Mouse (Mus musculus) hindbrain, embryonic 12.5 days (tissue): ENCODE results near the gene Srgap3. TPM values are rescaled to one million over a fixed set of nuclear protein-coding genes. Genes with fewer than 3 reads are reported as not detected.

Experiments
- ATAC-seq: fragments of 200-750 bp; cut with Nextera tagmentation; 2 replicates; pipeline ENCODE4 v1.8.0; 2017; ENCODE audit warnings: moderate TSS enrichment; ENCODE audit not compliant: low FRiP score
- H3K27ac ChIP-seq: fragments of 300-500 bp; sonication (generic); 2 replicates; pipeline ENCODE4 v1.5.1; 2016; ENCODE audit warnings: mild to moderate bottlenecking
- H3K27me3 ChIP-seq: fragments of 300-500 bp; sonication (generic); 2 replicates; pipeline ENCODE4 v1.6.1; 2016; ENCODE audit warnings: mild to moderate bottlenecking
- H3K36me3 ChIP-seq: fragments of 300-500 bp; sonication (generic); 2 replicates; pipeline ENCODE4 v1.6.1; 2016; ENCODE audit warnings: mild to moderate bottlenecking
- H3K4me1 ChIP-seq: fragments of 300-500 bp; sonication (generic); 2 replicates; pipeline ENCODE4 v1.6.1; 2016
- H3K4me2 ChIP-seq: fragments of 300-500 bp; sonication (generic); replicated peaks from 2 replicates; pipeline ENCODE4 v1.6.1; 2016; ENCODE audit warnings: mild to moderate bottlenecking
- H3K4me3 ChIP-seq: fragments of 300-500 bp; sonication (generic); 2 replicates; pipeline ENCODE4 v1.5.1; 2016; ENCODE audit warnings: mild to moderate bottlenecking
- H3K9ac ChIP-seq: fragments of 300-500 bp; sonication (generic); 2 replicates; pipeline ENCODE4 v1.6.1; 2016; ENCODE audit warnings: mild to moderate bottlenecking, moderate library complexity
- H3K9me3 ChIP-seq: fragments of 300-500 bp; sonication (generic); replicated peaks from 2 replicates; pipeline ENCODE4 v1.6.1; 2016; ENCODE audit warnings: mild to moderate bottlenecking
- WGBS: fragments of 180-500 bp; shearing (Covaris S2); methylation state at CpG from one replicate; pipeline ENCODE4 v1.1.7; 2016; 5-methylcytosine and 5-hydroxymethylcytosine counted together
- polyA plus RNA-seq: library from polyadenylated mRNA; unstranded; fragments of >200 nt; fragmentation: Nextera tagmentation; extraction: Ambion mirVana; gene quantifications from 2 replicates; pipeline ENCODE4 v1.2.1, GENCODE M21; 2016

Srgap3 gene
- polyA plus RNA-seq, 1 experiment from 2014 or later = 44.8 TPM

DNA sequence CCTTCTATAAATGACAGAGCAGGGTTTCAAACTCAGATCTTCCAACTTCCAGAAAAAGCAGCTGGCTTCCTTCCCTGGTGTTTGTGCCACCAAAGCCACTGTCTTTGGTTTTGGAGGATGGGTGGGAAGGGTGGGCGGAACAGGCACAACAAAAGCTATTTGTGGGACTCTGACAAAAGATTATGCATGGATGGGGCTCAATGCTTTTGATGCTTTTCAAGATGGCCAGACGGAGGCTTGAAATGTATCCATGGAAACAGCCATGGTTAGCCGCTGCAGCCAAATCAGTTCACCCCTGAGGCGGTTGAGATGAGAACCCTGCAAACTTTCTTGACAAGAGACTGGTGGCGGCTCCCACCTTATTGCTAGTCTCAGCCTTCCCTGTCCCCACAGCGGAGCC is 46.8 kb downstream of the Srgap3 start:
- peaks cover 83% of the 10 kb centered on the region for H3K4me1 ChIP-seq
- H3K4me2 ChIP-seq = peak overlapping the region; percentile 29; the same call in 1 of the 2 replicates
- H3K9me3 ChIP-seq = no peaks in the 10 kb centered on the region
- no peaks in the 10 kb centered on the region for H3K27me3 ChIP-seq
- peak overlapping the region; percentile 95 for H3K27ac ChIP-seq
- H3K36me3 ChIP-seq = no peaks in the 10 kb centered on the region
- ATAC-seq = peak; percentile 51
- H3K9ac ChIP-seq = no peak overlapping the region
- WGBS = 28% methylated on average over 6 of the region's 6 CpGs
- no peak overlapping the region for H3K4me3 ChIP-seq

- Histone ChIP-seq H3K4me1 (peaks cover 87% of the 10 kb centered on the region), H3K9ac (no peak overlapping the region; the same call in 1 of the 2 replicates), H3K4me2 (peak overlapping the region; percentile 29), H3K36me3 (no peaks in the 10 kb centered on the region), H3K4me3 (0 out of 2 replicates have a peak overlapping the region, but pooled peaks have one; percentile 2), H3K27ac (peak overlapping the region; percentile 95), H3K27me3 (no peaks in the 10 kb centered on the region), H3K9me3 (no peaks in the 10 kb centered on the region)
- 24% methylated on average over 1 of the region's 1 CpGs for WGBS
- no peak for ATAC-seq
Observed at GRCm38 (mm10) chr6:112899711-112900110, 47.4 kb downstream of the Srgap3 start.

DNA sequence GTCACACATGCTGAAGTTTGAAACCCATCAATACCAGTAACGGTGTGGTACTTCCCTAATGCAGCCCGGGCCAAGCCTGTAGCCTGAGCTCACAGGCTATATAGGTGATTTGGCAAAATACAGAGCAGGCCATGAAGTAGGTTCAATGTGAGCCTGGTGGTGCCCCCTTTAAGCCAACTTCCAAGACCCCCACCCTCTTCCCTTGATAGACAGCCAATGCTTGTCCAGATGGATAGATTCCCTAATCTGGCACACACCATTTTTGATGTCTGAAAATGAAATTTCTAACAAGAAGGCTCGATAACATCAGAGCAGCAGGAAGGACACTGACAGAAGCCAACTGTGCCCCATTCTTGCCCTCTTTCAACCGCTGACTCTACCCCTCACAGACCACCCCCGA is 47.8 kb downstream of the Srgap3 start:
- no peak overlapping the region; the same call in 1 of the 2 replicates for H3K9ac ChIP-seq
- ATAC-seq = no peak
- no peaks in the 10 kb centered on the region for H3K9me3 ChIP-seq
- 0 out of 2 replicates have a peak overlapping the region, but pooled peaks have one; percentile 2 for H3K4me3 ChIP-seq
- H3K4me1 ChIP-seq = peaks cover 86% of the 10 kb centered on the region
- 56% methylated on average over 5 of the region's 5 CpGs for WGBS
- H3K36me3 ChIP-seq = no peaks in the 10 kb centered on the region
- peak overlapping the region; percentile 95 for H3K27ac ChIP-seq
- H3K27me3 ChIP-seq = no peaks in the 10 kb centered on the region
- H3K4me2 ChIP-seq = peak overlapping the region; percentile 29

DNA sequence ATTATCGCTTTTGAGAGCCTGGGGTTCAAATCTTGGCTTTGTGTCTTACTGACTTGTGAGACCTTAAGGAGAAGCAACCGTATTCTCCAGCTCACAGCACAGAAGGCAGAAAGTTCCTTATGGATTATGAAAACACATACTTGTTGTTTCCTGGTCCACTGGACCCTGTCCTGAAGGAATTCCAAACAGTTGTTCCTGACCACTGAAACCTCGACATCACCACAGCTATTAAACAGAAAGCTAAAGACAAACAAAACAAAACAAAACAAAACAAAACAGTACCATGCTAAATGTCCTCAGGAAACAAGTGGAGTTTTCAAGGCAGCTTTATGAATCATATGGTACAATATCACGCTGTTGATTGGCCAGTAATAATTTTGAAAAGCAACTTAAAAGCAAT is 48.6 kb downstream of the Srgap3 start:
- H3K27ac ChIP-seq = 0 out of 2 replicates have a peak overlapping the region, but pooled peaks have one; percentile 90
- ATAC-seq = no peak
- H3K4me1 ChIP-seq = peaks cover 78% of the 10 kb centered on the region
- H3K9ac ChIP-seq = no peak overlapping the region
- no peaks in the 10 kb centered on the region for H3K36me3 ChIP-seq
- H3K4me3 ChIP-seq = no peak overlapping the region
- H3K9me3 ChIP-seq = no peaks in the 10 kb centered on the region
- H3K27me3 ChIP-seq = no peaks in the 10 kb centered on the region
- 66% methylated on average over 4 of the region's 4 CpGs for WGBS
- H3K4me2 ChIP-seq = no peak overlapping the region

DNA sequence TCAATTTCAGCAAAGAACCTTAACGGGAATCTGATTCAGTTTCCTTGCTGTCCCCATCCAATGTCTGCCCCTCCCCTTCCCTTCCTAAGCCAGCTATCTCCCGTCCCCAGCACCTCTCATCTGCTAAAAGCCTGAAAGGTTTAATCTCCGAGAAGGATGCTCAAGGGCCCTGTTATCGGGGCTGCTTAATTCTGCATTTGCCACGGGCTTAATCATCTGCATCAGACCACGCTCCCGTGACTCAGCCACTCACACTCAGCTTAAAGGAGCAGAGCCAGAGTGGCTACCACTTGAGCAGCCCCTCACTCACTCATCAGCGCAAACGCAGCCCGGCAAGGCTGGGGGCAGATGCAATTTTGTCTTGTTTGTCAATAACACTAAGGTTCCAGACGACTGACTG is 50.7 kb downstream of the Srgap3 start:
- H3K4me3 ChIP-seq = no peak overlapping the region
- ATAC-seq = peak; percentile 71
- no peaks in the 10 kb centered on the region for H3K36me3 ChIP-seq
- peak overlapping the region; percentile 36 for H3K4me2 ChIP-seq
- WGBS = 25% methylated on average over 11 of the region's 11 CpGs
- no peaks in the 10 kb centered on the region for H3K27me3 ChIP-seq
- peak overlapping the region; percentile 90 for H3K27ac ChIP-seq
- H3K4me1 ChIP-seq = peaks cover 57% of the 10 kb centered on the region
- no peak overlapping the region for H3K9ac ChIP-seq
- H3K9me3 ChIP-seq = no peaks in the 10 kb centered on the region

DNA sequence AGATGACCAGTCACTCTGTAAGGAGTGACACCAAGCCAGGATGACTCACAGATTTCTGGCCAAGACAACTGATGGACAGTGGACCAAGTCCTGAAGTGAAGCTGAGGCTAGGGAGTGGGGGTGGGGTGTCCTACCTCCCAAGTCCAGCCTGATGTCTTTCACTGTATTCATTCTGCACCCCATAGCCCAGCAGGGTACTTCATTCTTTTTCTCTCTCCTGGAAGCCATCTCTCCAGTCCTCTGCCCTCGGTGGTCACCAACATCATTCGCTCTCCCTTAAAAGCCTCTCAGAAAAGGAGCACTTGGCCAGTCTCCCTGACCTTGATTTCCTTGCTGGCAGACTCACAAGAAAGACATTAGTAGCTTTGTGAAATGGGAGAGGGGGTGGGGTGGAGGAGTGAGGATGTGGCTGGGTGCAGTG is 56.7 kb downstream of the Srgap3 start:
- Histone ChIP-seq H3K36me3 (peaks cover 16% of the 10 kb centered on the region; the same call in 1 of the 2 replicates), H3K9me3 (no peaks in the 10 kb centered on the region), H3K4me2 (no peak overlapping the region), H3K27me3 (no peaks in the 10 kb centered on the region), H3K4me3 (no peak overlapping the region), H3K27ac (no peak overlapping the region), H3K4me1 (peaks cover 35% of the 10 kb centered on the region), H3K9ac (no peak overlapping the region)
- ATAC-seq = no peak
- 78% methylated on average over 2 of the region's 2 CpGs for WGBS

- Histone ChIP-seq H3K9ac (no peak overlapping the region), H3K27me3 (no peaks in the 10 kb centered on the region), H3K9me3 (no peaks in the 10 kb centered on the region), H3K4me2 (no peak overlapping the region), H3K4me3 (no peak overlapping the region), H3K36me3 (no peaks in the 10 kb centered on the region), H3K27ac (peak overlapping the region; percentile 90), H3K4me1 (peaks cover 69% of the 10 kb centered on the region)
- 66% methylated on average over 5 of the region's 5 CpGs for WGBS
- ATAC-seq = no peak
Observed at GRCm38 (mm10) chr6:112883588-112884135, 63.4 kb downstream of the Srgap3 start.

GRCm38 (mm10) chr6:112880048-112880534 is 67.0 kb downstream of the Srgap3 start:
- Histone ChIP-seq H3K9ac (peak overlapping the region; percentile 10; the same call in 1 of the 2 replicates), H3K9me3 (no peaks in the 10 kb centered on the region), H3K4me2 (0 out of 2 replicates have a peak overlapping the region, but pooled peaks have one; percentile 9), H3K27ac (peak overlapping the region; percentile 89), H3K4me3 (no peak overlapping the region), H3K27me3 (no peaks in the 10 kb centered on the region), H3K4me1 (peaks cover 62% of the 10 kb centered on the region), H3K36me3 (no peaks in the 10 kb centered on the region)
- 4% methylated on average over 5 of the region's 5 CpGs for WGBS
- ATAC-seq = peak; percentile 81

DNA sequence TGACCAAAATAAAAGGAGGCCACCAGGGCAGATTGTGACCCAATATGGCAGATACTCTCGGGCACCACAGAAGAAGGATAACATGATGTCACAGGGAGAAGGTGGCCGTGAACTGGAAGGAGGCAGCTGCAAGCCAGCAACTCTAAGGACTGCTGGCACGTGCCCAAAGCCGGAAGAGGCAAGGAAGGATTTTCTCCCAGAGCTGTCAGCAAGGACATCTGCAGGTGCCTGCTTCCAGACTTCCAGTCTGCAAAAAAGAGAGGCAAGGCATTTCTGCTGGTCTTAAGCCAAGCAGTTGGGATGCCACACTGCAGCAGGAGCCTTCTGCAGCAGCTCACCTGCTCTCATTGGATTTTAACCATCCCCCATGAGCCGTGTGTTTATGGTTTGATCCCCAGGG is 67.9 kb downstream of the Srgap3 start:
- 0 out of 2 replicates have a peak overlapping the region, but pooled peaks have one; percentile 89 for H3K27ac ChIP-seq
- WGBS = 74% methylated on average over 5 of the region's 5 CpGs
- H3K36me3 ChIP-seq = no peaks in the 10 kb centered on the region
- no peak overlapping the region for H3K4me2 ChIP-seq
- H3K9ac ChIP-seq = no peak overlapping the region
- no peak overlapping the region for H3K4me3 ChIP-seq
- no peak for ATAC-seq
- no peaks in the 10 kb centered on the region for H3K9me3 ChIP-seq
- H3K27me3 ChIP-seq = no peaks in the 10 kb centered on the region
- peaks cover 53% of the 10 kb centered on the region for H3K4me1 ChIP-seq

DNA sequence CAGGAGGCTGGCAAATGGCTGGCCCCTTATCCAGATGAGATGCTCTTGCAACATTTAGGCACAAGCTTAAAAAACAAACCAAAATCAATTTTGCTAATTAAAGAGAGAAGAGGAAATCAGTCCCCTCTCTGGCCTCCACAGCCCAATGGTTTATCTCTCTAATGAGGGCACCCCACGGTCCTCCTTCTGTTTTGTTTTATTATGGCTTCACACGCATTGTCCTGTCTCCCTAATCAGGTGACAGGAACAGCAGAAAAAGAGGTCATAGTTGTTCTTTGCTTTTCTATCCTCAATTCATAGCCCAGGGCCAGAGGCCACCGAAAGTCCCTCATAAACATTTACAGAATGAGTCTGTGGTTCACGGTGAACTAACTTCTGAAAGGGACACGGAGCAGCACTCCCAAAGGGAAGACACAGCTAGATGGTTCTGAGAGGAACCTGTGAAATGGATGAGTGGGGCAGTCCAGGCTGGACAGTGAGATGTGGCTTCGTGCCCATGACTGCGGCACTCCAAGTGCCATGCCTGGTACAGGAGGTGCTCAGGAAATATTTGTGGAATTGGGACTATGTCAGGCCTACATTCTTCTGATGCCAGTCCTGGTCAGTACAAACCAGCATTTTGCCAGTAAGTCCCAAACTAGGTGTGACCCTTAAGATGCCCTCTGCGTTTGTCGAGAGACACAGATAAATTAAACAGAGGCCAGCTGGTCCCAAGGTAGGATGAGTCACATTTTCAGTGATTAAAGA is 73.8 kb downstream of the Srgap3 start:
- Histone ChIP-seq H3K27me3 (no peaks in the 10 kb centered on the region), H3K4me1 (peaks cover 23% of the 10 kb centered on the region), H3K27ac (no peak overlapping the region), H3K4me3 (no peak overlapping the region), H3K4me2 (no peak overlapping the region), H3K36me3 (0 out of 2 replicates have a peak, but pooled peaks cover 5% of the 10 kb centered on the region), H3K9me3 (no peaks in the 10 kb centered on the region), H3K9ac (no peak overlapping the region)
- ATAC-seq = no peak
- WGBS = 86% methylated on average over 9 of the region's 9 CpGs

DNA sequence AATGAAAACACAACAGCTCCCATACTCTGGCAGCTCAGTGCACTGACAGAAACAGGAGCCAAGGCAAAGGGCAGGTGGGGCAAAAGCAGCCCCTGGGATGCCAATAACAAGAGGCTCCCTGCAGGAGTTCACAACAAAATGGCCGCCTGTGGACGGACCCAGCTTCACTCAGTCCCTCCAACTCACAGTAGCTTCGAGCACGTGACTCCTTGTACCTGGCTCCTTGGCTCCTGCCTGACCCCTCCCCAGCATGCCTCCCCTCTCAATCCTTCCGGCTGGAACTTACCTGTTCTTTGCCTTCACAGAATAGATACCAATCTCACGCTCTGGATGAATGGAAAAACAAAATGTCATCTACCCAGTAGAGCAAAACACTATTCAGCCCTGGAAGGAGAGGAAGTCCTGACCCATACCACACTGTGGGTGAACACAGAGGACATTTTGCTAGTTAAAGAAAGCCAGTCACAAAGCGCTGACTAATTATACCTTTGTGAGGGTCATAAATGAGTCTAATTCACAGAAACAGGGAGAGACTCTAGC is 75.8 kb downstream of the Srgap3 start:
- Histone ChIP-seq H3K9me3 (no peaks in the 10 kb centered on the region), H3K27ac (no peak overlapping the region), H3K27me3 (no peaks in the 10 kb centered on the region), H3K4me1 (peaks cover 31% of the 10 kb centered on the region), H3K9ac (no peak overlapping the region), H3K4me2 (no peak overlapping the region), H3K36me3 (0 out of 2 replicates have a peak, but pooled peaks cover 5% of the 10 kb centered on the region), H3K4me3 (no peak overlapping the region)
- no peak for ATAC-seq
- 91% methylated on average over 7 of the region's 7 CpGs for WGBS

DNA sequence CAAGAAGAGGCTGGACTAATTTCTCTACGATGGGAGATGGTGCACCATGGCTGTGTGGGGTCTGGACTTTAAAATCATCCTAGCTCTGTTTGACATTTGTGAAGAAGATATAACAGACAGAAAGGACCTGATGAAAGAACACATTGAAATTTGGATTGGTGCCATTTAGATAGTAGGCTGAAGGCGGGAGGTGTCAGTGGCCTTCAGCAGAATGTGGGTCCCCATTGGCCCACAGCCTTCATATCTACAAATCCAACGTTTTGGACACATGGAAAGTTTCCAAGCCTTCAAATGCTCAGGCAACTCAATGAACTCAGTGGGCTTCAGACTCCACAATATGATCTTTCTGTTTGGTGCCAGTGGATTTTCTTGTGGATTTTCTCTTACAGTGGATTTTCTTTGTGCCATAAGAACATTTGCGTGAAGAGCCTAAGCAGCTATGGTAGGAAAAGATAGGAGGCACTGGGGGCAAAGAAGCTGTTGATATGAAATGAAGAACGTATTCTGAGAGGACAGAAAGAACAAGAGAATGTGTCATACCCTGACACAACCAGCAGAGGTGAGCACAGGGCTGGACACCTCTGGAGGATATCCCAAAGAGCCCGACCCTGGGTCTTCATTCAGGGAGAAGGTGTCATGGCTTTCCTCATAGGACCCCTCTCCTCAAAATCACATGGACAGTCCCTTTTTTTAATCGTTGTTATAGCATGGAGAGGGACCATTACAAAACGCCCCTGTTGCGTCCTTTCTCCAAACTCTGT is 78.7 kb downstream of the Srgap3 start:
- Histone ChIP-seq H3K4me2 (no peak overlapping the region), H3K4me3 (no peak overlapping the region), H3K27ac (no peak overlapping the region), H3K36me3 (0 out of 2 replicates have a peak, but pooled peaks cover 5% of the 10 kb centered on the region), H3K9ac (no peak overlapping the region), H3K4me1 (peaks cover 47% of the 10 kb centered on the region), H3K27me3 (no peaks in the 10 kb centered on the region), H3K9me3 (no peaks in the 10 kb centered on the region)
- 89% methylated on average over 9 of the region's 9 CpGs for WGBS
- no peak for ATAC-seq
